Mouse (Mus musculus) embryonic fibroblast, embryonic 13.5 days (primary cell): ENCODE data around the gene C1qtnf6.

Experiments
- CTCF ChIP-seq: IDR thresholded peaks from 2 replicates; pipeline ENCODE4 v1.5.1; 2011; ENCODE audit warnings: mild to moderate bottlenecking, control low read depth, low read length, moderate library complexity, borderline replicate concordance; ENCODE audit not compliant: insufficient read depth
- POLR2A ChIP-seq: IDR thresholded peaks from 2 replicates; pipeline ENCODE4 v1.6.1; 2011; ENCODE audit warnings: low read depth, mild to moderate bottlenecking, control low read depth, low read length, moderate library complexity

DNA sequence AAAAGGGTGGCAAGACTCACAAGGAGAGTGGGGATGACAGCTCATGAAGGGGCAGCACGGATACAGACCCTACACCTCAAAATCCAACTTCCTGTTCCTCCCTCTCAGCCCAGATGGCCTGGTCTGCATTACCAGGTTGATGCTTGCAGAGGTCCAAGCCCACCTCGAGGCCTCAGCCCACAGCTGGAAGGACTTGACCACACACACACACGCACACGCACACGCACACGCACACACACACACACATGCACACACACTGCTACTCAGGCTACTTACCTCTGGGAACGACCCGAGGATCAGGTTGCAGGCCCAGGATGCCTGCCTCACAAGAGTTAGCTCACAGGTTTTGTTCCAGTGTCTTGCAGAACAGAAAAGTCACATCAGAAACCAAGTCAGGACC, 41.3 kb downstream of the C1qtnf6 start:
- no peak for TF ChIP-seq CTCF
- no peak for TF ChIP-seq POLR2A
